Mouse (Mus musculus): ENCODE measurements at regions not wholly inside any gene's neighbourhood (a gene's known extent, or its start where the extent isn't known, plus 50 kb on each side); places are given as distances from the start of the nearest gene placed in this dataset.

DNA sequence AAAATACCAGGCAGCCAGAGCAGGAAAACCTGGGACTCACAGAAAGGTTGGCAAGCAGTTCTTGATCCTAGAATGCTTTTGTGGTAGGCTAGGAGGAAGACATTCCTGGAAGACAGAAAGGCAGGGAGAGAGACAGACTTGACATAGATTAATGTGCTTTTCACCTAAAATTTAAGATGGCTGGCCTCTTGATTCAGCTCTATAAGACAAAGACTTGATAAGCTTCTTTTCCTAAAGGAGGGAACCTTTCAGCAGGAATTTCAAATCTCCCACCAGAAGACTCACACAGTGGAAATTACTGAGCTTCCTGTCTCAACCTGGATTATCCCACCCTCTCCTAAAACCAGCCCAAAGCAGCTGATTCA, 738.9 kb upstream of the Chrm3 start:
- TF ChIP-seq CTCF (IDR thresholded peaks at IDR 0.05; ENCODE audit: low read depth, low read length) (no peak), EP300 (IDR thresholded peaks at IDR 0.05; ENCODE audit: insufficient read depth, low read depth, low read length) (no peak)

Measured in ES-Bruce4 (cell line).